In genomic region chr16:91452363-91452896, GRCm38 (mm10) we compare ENCODE assay signal across 10 mouse cellular contexts. TPM values are rescaled to one million over a fixed set of nuclear protein-coding genes. Genes with fewer than 3 reads are reported as not detected.
DNase-seq lines count a peak whose midpoint lies in the region; ATAC-seq and TF ChIP-seq lines count a peak whose summit lies in the region.
"Had no signal": no experiment of that assay in that cellular context is flagged by ENCODE, and none has a peak within 500 bp of the region (broad histone marks: within the 10 kb centered on the region; RNA-seq: fewer than 3 reads in every experiment).

No protein-coding gene starts in this region.

- no peak for TF ChIP-seq POLR2A in myocyte (IDR thresholded peaks at IDR 0.05; ENCODE audit: insufficient read length, low read depth)

- H3K27me3 ChIP-seq in kidney, embryonic 14.5 days (ENCODE audit: control insufficient read depth, insufficient read depth, low read length), result no peaks in the 10 kb centered on the region
- no peaks in the 10 kb centered on the region for H3K27me3 ChIP-seq in myocyte (ENCODE audit: control insufficient read depth, insufficient read depth, insufficient read length)
- no peaks in the 10 kb centered on the region for H3K27me3 ChIP-seq in midbrain, postnatal 0 days (ENCODE audit: insufficient read depth, low read length)

- no peaks in the 10 kb centered on the region for H3K9me3 ChIP-seq in kidney, embryonic 14.5 days (ENCODE audit: control insufficient read depth, low read length)
- H3K9me3 ChIP-seq in midbrain, postnatal 0 days (ENCODE audit: low read length), result no peaks in the 10 kb centered on the region

- no peaks in the 10 kb centered on the region for H3K79me2 ChIP-seq in myocyte (ENCODE audit: control insufficient read depth, insufficient read depth)

- H3K36me3 ChIP-seq in kidney, embryonic 14.5 days (ENCODE audit: control insufficient read depth, insufficient read depth, low read length), result no peaks in the 10 kb centered on the region
- H3K36me3 ChIP-seq in myocyte (ENCODE audit: control insufficient read depth, insufficient read depth), result no peaks in the 10 kb centered on the region
- no peaks in the 10 kb centered on the region for H3K36me3 ChIP-seq in midbrain, postnatal 0 days (ENCODE audit: insufficient read depth, low read length)

- no peak overlapping the region for H3K4me2 ChIP-seq in kidney, embryonic 14.5 days (replicated peaks; ENCODE audit: low read depth, low read length)
- H3K4me2 ChIP-seq in myocyte (ENCODE audit: low read depth), result peak overlapping the region; percentile 24
- no peak overlapping the region for H3K4me2 ChIP-seq in midbrain, postnatal 0 days (ENCODE audit: low read depth, low read length, poor library complexity, severe bottlenecking)

- no peak overlapping the region for H3K27ac ChIP-seq in kidney, embryonic 14.5 days (ENCODE audit: low read depth, low read length)
- H3K27ac ChIP-seq in midbrain, postnatal 0 days (ENCODE audit: low read depth, low read length), result no peak overlapping the region

- DNase-seq in kidney, postnatal 25 days, result peak; percentile 14 to 60
- peak; percentile 39 to 64 for DNase-seq in adrenal gland, postnatal 36 days
- peak; percentile 66 for DNase-seq in induced T-regulatory cell, adult 2 months (ENCODE audit: low read depth)
- no peak for DNase-seq in midbrain, postnatal 0 days (ENCODE audit: low spot score)
- DNase-seq in testis, postnatal 10 days (ENCODE audit: low spot score), result no peak
- DNase-seq in ovary, postnatal 14 days (ENCODE audit: low spot score), result no peak
- DNase-seq: left cerebral cortex, postnatal 4 days had no signal

- no peak overlapping the region for H3ac ChIP-seq in myocyte (ENCODE audit: control insufficient read depth, insufficient read length)

- no peak for TF ChIP-seq CTCF in midbrain, postnatal 0 days (IDR thresholded peaks at IDR 0.05)

- WGBS in kidney, embryonic 14.5 days, result 64% methylated on average over 6 of the region's 6 CpGs
- WGBS in midbrain, postnatal 0 days, result 84% methylated on average over 6 of the region's 6 CpGs

- no peak overlapping the region for H3K4me3 ChIP-seq in kidney, embryonic 14.5 days (ENCODE audit: low read length)
- no peak overlapping the region for H3K4me3 ChIP-seq in myocyte
- no peak overlapping the region for H3K4me3 ChIP-seq in midbrain, postnatal 0 days (ENCODE audit: low read depth, low read length)
- H3K4me3 ChIP-seq: erythroblast, embryonic 14.5 days had no signal

- no peak overlapping the region for H3K9ac ChIP-seq in kidney, embryonic 14.5 days (ENCODE audit: low read depth, low read length)
- no peak overlapping the region for H3K9ac ChIP-seq in midbrain, postnatal 0 days (replicated peaks; ENCODE audit: low read length, poor library complexity, severe bottlenecking)

- no peaks in the 10 kb centered on the region for H3K4me1 ChIP-seq in kidney, embryonic 14.5 days (ENCODE audit: control insufficient read depth, insufficient read depth, low read length)
- H3K4me1 ChIP-seq in midbrain, postnatal 0 days (ENCODE audit: insufficient read depth, low read length), result no peaks in the 10 kb centered on the region

- no peak for ATAC-seq in kidney, embryonic 14.5 days (ENCODE audit: low FRiP score, low TSS enrichment)
- no peak for ATAC-seq in midbrain, postnatal 0 days (ENCODE audit: low FRiP score)

TF ChIP-seq in myocyte, 11 proteins besides CTCF, POLR2A, EP300 and RAD21:
- TF ChIP-seq SRF (IDR thresholded peaks at IDR 0.05; ENCODE audit: control insufficient read depth, insufficient read length, low read depth) (no peak), MYOG (IDR thresholded peaks at IDR 0.05; ENCODE audit: control insufficient read depth in 1 of 3, insufficient read depth in 1 of 3, insufficient read length in 2 of 3, low read depth in 2 of 3) (no peak), POLR2AphosphoS2 (IDR thresholded peaks at IDR 0.05; ENCODE audit: insufficient read length, low read depth) (no peak), CEBPB (IDR thresholded peaks at IDR 0.05; ENCODE audit: insufficient read depth, poor library complexity, severe bottlenecking) (no peak), USF1 (IDR thresholded peaks at IDR 0.05; ENCODE audit: low read depth) (no peak), REST (IDR thresholded peaks at IDR 0.05; ENCODE audit: insufficient read depth, insufficient read length) (no peak), E2F4 (IDR thresholded peaks at IDR 0.05; ENCODE audit: insufficient read depth) (no peak), TCF3 (IDR thresholded peaks at IDR 0.05; ENCODE audit: insufficient read length, low read depth) (no peak), MYOD1 (IDR thresholded peaks at IDR 0.05; ENCODE audit: control insufficient read depth in 1 of 3, insufficient read length in 2 of 3, low read depth in 2 of 3) (no peak)

RNA-seq across cellular contexts. Expression of gene Ifnar1, which starts 32.6 kb away (rescaled TPM):
- 37.8 and 69.6 TPM in 2 replicates for polyA plus RNA-seq in kidney, embryonic 14.5 days (2014; fragmentation: Nextera tagmentation; extraction: Ambion mirVana)
- 10 to 100 TPM; 67.0 to 83.7 TPM for total RNA-seq in adrenal gland, postnatal 36 days (2021)
- polyA plus RNA-seq in myocyte (2012; fragmentation: generic; extraction: Trizol), result 16.2 TPM
- total RNA-seq in midbrain, postnatal 0 days (2014; rRNA removed), result 61.1 and 78.9 TPM in 2 replicates
- 30.9 and 32.4 TPM in 2 replicates for polyA plus RNA-seq in midbrain, postnatal 0 days (2015; fragmentation: Nextera tagmentation; extraction: Ambion mirVana)

RNA-seq across cellular contexts. Expression of gene Il10rb, which starts 46.5 kb away (rescaled TPM):
- polyA plus RNA-seq in kidney, embryonic 14.5 days (2014; fragmentation: Nextera tagmentation; extraction: Ambion mirVana), result 17.4 and 21.3 TPM in 2 replicates
- 100 to 1,000 TPM; 202 to 301 TPM for total RNA-seq in adrenal gland, postnatal 36 days (2021)
- polyA plus RNA-seq in myocyte (2012; fragmentation: generic; extraction: Trizol), result 13.7 TPM
- total RNA-seq in midbrain, postnatal 0 days (2014; rRNA removed), result 5.5 and 7.5 TPM in 2 replicates
- polyA plus RNA-seq in midbrain, postnatal 0 days (2015; fragmentation: Nextera tagmentation; extraction: Ambion mirVana), result 10.5 and 12.8 TPM in 2 replicates

Comparison
In these comparisons a context has a peak if more than half of its experiments do, and no peak if none do; other contexts are left out.
1. DNase-seq: peak in kidney, postnatal 25 days (2 of 2), adrenal gland, postnatal 36 days (2 of 2) and induced T-regulatory cell, adult 2 months (single experiment); none in midbrain, postnatal 0 days (single experiment), testis, postnatal 10 days (single experiment) and ovary, postnatal 14 days (single experiment).